Mouse (Mus musculus) mouse embryonic stem cell (cell line): ENCODE results near the gene Gsn.

Source experiments
- in situ Hi-C, 2 experiments: fragments of 300-500 bp; cut with MboI; formaldehyde crosslinking; loops; 1 replicate in 1 of 2; 3 replicates in 1 of 2; pipeline ENCODE4 v1.14.3; 2019 to 2020; ENCODE audit warnings: low sequenced_read_pairs in 2 of 2, low pct_unique_long_range_greater_than_20kb in 1 of 2, mixed read lengths in 1 of 2; ENCODE audit not compliant: unreplicated experiment in 1 of 2

Gsn gene

DNA sequence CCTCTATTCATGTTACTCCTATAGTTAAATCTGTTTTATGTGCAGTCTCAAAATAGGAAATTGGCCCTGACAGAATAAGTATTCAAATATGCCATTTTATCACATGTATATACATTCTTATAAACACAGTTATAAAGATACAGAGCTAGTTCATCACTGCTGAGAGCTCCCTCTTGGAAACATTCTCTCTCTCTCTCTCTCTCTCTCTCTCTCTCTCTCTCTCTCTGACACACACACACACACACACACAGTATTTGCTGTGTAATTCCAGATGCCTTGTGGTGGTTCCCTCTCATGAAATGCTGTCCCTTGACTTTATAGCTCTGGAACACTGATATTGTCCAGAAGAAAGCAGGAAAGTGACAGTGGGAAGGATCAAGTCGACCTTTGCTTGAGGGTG is 81.9 kb downstream of the Gsn start:
- in situ Hi-C loops = no loop called here

DNA sequence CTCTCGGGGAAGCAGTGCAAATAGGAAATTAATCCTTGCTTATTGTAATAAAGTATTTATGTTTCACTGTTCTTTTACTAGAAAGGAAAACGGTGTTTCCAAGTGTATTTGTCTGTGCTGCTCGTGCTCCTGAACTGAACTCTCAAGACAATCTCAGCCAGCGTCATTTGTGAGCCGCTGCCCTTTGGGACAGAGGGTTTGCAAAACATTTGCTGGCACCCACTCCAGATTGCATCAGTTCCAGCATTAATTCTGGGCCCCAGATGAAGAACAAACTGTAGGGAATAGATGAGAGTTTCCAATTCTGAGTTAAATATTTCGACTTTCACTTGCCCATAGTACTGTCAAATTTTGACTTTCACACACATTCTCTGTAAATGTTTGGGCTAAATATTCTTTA is 82.5 kb downstream of the Gsn start:
- in situ Hi-C loops = no loop called here

DNA sequence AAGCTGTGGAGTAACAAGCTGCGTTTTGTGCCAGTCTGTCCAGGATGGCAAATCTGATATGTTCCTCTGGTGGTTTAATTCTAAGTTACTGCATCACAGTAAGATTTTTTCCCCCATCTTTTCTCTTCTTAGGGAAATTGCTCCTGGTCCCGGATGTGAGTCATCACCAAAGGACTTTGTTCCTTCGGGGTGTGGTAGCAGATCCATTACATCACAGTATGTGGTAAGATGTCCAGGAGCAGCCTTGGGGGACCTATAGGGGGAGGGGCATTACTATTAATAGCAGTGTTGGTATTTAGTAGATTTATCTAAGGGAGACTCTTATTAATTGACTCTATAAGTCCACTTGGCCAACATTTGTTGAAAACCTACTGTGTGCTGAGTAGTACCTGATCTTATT is 86.4 kb downstream of the Gsn start:
- in situ Hi-C loops = no loop called here

DNA sequence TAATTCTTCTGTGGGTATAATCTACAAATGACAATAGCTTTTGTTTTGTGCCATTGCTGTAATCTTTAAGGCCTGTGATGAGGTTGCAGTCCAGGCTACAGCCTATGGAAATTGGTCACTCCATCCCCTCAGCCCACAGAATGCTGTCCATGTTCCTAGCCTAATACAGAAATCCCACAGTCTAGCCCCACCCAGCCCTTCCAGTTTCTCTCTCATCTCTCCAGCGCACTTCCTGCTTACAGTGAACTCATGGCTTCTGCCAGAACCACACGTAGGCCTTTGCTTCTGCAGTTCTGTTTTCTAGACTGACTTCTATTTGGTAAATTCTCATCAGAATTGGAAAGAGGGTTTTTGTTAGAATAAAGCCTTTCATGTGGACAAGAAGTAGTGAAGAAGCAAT is 89.8 kb downstream of the Gsn start:
- in situ Hi-C loops = no loop called here

DNA sequence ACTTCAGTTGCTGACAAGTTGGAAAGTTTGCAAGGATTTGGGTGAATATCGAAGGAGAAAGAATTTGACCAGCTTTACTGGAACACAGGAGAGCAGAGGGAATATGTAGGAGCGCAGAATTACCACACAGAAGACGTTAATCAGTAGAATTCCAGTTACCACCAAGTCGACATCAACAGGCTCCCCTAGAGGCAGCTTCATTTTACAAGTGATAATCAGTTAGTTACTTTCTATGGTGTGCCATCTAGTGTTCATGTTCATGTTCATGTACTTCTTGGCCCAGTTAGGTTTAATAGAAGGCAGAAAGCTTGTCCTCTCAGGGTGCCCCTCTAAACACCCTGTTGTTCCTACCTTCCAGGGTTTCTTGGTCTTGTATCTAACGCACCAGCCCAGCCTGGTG is 93.0 kb downstream of the Gsn start:
- in situ Hi-C loops = no loop called here
